Mouse (Mus musculus): Measurements from ENCODE around the gene Atp2b4.

Atp2b4 gene

GRCm38 (mm10) chr1:133797979-133798820, 2.6 kb downstream of the Atp2b4 start:
- DNase-seq (ENCODE audit: low spot score) = no peak

DNA sequence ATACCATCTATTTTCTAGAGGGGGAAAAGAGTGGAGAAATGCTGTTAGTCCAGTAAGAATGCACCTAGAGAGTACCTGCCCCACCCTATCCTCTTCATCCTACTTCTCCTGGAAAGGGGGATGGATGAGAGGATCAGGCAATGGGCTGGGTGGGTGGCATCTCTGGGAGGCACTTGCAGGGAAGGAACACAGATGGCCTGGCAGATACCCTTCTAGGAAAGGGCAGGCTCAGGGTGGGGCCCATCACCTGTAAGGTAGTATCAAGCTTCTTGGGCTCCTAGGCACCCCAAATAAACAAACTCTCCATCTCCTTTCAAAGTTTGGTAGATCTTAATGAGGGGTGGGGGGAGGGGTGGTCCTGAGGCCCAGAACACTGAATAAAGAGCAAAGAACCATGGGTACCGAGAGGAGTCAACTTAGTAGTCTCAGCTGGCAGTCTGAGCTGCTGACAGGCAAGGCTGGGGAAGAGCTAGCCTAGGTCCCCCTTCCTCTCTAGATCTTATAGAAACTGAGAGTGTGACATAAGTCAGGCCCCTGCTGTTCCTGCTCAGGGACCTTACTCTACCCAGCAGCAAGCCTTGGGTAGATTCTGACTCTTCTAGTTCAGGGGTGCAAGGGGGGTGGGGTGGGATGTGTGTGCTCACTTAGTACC, 3.4 kb downstream of the Atp2b4 start:
- DNase-seq (ENCODE audit: low spot score) = no peak

DNA sequence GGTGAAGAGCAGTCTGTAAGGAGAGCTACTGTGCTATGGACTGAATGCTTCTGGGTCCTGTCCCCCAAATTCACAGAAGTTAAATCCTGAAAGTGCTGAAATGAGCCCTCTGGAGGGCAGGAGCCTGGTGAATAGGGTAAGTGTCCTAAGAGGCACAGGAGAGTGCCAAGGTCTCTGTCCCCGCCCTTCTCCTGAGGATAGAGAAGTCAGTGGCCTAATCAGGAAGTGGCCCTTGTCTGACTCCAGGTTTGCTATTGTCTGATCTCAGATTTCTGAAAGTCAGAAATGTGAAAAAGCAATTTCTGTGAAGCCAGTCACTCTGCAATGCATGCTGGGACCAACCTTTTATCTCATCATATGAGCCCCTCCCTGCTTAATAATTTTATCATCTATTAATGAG, 7.2 kb downstream of the Atp2b4 start:
- no peak for DNase-seq (ENCODE audit: low spot score)

GRCm38 (mm10) chr1:133790011-133790410, 10.8 kb downstream of the Atp2b4 start:
- DNase-seq (ENCODE audit: low spot score) = no peak

GRCm38 (mm10) chr1:133788864-133789263, 12.0 kb downstream of the Atp2b4 start:
- DNase-seq (ENCODE audit: low spot score) = no peak

DNA sequence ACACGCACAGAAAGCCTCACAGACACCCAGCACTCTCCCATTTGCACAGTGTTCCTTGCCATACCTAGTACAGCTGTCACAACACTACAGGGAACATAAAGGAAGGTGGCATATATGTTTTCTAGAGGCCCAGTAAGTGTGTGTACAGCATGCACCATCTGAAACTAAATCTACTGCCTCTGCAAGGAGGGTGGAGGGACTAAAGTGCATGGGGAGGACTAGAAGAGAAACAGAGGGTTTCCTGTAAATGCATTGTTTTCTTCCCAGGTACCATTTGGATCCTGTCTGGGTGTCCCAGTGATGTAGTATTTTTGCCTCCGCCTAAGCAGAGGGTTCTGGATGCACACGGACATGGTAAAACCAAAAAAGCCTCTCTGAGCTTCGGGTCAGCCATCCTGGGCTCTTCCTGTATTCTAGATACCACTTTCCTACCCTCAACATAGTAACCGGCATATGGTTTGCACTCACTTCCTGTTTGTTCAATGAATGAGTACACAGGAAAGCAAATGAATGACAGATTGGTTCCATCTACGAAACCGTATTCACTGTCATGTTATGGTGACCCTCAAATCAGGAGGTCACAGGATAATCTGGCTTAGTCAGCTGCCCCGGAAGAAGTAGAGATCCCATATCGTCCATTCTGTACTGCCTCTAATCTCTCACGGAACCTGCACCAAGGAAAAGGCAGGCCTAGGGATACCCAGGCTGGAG, 13.2 kb downstream of the Atp2b4 start:
- no peak for DNase-seq (ENCODE audit: low spot score)

DNA sequence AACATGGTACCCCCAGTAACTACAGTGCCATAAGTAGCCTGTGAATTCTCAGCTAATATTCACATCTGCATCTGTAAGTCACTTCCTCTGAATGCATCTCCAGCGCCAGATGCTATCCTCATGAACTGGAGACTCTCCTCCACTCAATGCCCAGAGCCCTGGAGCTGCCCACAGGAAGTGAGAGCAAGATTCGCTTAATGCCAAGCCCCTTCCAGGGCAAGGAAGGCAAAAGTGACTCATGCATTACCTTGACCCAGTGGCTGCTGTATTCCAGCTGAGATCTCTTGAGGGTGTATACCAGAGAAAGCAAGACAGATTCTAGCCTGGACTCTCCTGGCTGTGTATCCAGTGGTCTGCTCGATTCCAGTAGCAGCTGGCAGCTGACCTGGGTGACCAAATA, 16.2 kb downstream of the Atp2b4 start:
- DNase-seq (ENCODE audit: low spot score) = no peak

DNA sequence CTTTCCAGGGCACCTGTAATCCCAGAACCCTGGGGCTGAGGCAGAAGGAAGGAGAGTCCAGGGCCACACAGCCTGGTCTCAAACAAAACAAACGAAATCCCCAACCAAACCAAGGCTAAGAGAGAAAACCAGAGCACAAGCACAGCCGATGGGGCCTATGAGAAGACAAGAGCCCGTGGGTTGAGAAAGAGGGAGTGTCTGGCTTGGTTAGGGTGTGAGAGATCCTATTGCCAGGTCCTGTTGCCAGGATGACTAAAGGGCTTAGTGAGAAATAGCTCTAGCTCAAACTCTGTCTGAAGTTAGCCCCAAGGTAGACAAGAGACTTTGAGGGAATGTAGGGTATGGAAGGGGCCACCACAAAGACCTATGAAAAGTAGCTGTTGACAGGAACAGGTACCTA, 19.3 kb downstream of the Atp2b4 start:
- DNase-seq (ENCODE audit: low spot score) = no peak

DNA sequence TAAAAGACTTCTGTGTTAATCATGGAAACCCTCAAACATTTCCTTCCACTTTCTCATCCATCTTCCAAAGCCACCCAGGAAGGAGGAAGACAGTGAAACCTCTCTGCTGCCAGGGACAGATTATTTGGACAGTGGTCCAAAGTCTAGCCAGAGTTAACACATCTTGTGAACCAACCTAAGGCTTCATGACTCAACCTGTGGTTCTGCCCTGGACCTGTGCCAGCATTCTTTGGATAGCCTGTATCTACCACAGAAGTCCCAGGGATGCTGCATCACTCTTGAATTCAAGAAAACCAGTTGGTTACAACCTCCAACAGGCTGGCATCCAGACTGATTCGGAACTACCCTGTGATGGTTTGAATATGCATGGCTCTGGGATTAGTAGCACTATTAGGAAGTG, 21.8 kb downstream of the Atp2b4 start:
- DNase-seq (ENCODE audit: low spot score) = no peak

GRCm38 (mm10) chr1:133777651-133778231, 23.1 kb downstream of the Atp2b4 start:
- no peak for DNase-seq (ENCODE audit: low spot score)

DNA sequence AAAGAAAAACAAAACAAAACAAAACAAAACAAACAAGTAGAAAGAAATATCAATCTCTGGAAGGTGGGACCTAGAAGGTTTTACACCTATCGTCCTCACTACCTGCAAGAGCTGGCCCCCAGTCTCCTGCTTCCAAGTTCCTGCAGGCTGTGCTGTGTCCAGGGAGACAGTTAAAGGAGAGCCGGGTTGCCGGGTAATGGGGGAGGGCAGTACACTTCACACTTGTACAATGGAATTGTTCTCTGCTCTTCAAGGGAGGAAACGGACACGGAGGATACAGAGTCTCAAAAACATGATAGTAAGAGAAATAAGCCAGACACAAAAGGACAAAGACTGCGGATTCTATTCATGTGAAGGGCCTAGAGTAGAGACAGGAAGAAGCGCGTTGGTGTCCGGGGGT, 28.3 kb downstream of the Atp2b4 start:
- no peak for DNase-seq (ENCODE audit: low spot score)

DNA sequence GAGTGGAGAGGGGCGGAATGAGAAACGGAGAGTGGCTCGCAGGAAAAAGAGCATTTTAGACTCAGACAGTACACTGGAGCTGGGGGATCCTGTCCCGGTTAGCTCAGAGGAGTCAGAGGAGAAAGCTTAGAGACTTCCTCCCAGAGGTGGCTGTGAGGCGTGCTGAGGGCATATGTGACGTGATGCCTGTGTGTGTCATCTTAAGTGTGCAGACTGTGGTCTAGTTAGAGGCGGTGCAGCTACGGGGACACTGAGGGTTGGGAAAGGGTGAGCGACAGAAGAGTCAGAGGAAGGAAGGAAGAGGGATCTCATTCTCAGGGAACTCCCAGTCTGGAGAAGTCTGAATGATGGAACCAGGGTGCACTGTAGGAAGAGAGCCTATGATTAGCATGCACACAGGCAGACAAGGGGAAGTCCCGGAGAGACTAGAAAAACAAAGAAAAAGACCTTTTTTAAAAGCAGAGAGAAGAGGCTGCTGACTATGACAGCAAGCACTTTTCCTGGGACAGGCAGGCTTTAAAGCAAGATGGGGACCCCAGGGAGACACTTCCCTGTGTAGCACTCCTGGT, 28.9 kb downstream of the Atp2b4 start:
- no peak for DNase-seq (ENCODE audit: low spot score)

GRCm38 (mm10) chr1:133767994-133768393, 32.8 kb downstream of the Atp2b4 start:
- no peak for DNase-seq (ENCODE audit: low spot score)

- DNase-seq (ENCODE audit: low spot score) = no peak
These were observed 33.8 kb downstream of the Atp2b4 start for GRCm38 (mm10) chr1:133766901-133767529.

- no peak for DNase-seq (ENCODE audit: low spot score)
These were observed 35.5 kb downstream of the Atp2b4 start for GRCm38 (mm10) chr1:133765376-133765775.

DNA sequence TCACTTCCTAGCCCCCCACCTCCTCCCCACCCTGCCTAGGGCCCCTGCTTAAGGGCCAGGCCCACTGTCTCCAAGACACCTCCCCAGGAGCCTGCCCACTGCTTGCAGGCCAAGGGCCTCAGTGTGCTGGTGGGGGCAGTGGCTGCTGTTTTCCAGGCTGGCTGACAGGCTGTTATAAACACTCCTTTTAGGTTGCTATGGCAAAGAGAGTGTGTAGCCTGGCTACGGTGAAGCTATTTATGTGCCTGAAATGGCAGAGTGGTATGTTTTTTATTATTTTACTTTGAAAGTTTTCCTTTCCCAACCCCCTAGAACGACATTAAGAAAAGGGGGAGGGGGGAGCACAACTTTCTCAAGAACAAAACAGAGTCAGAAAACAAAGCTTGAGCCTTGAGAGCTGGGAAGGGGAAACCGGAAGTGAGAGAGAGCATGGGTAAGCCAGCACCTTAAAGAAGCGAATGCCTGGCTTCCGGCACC, 37.9 kb downstream of the Atp2b4 start:
- no peak for DNase-seq (ENCODE audit: low spot score)

- no peak for DNase-seq (ENCODE audit: low spot score)
These were observed 39.6 kb downstream of the Atp2b4 start for GRCm38 (mm10) chr1:133761278-133761677.

DNA sequence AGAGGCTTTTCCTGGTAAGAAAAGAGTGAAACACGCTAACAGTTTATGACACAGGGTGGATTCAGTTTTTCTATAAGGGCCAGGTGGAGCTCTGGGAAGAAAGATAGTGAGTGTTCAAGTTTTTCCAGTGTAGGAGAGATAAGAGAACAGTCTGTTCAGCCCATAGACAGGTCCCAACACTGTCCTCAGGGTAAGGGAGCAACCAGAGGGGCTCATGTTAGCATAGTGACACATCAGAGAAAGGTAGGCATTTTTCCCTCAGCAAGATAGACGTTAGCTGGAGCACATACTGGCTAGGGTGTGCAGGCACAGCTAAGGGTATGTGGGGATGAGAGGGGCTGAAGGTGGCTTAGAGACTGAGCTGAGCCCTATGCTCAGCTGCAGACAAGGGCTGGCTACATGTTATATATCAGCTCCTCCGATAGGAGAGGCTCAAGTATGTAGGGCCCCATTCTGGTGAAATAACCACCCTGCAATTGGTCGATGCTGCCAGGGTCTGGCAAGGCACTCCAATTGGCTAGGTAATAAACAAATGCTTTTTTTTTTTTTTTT, 46.4 kb downstream of the Atp2b4 start:
- DNase-seq (ENCODE audit: low spot score) = no peak

- DNase-seq (ENCODE audit: low spot score) = no peak
These were observed 47.5 kb downstream of the Atp2b4 start for GRCm38 (mm10) chr1:133753325-133753724.

- no peak for DNase-seq (ENCODE audit: low spot score)
These were observed 49.2 kb downstream of the Atp2b4 start for GRCm38 (mm10) chr1:133751621-133752020.

DNA sequence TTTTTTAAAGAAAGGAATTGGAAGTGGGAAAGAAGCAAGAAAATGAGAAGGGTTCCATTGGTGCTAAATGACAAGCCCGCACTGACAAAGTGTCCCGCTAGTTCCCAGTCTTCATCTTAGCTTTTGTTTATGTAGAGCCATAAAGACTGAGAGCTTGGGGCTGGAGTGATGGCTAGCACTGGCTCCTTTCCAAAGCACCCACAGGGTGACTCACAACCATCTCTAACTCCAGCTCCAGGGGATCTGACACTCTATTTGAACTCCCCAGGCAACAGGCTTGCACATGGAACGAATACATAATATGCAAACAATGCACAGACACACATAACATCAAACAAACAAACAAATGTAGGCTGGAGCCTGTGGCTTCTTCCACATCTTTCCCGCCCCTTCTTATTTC, 50.9 kb downstream of the Atp2b4 start:
- no peak for DNase-seq (ENCODE audit: low spot score)
